Mouse (Mus musculus): ENCODE results near the gene Paqr5.

DNA sequence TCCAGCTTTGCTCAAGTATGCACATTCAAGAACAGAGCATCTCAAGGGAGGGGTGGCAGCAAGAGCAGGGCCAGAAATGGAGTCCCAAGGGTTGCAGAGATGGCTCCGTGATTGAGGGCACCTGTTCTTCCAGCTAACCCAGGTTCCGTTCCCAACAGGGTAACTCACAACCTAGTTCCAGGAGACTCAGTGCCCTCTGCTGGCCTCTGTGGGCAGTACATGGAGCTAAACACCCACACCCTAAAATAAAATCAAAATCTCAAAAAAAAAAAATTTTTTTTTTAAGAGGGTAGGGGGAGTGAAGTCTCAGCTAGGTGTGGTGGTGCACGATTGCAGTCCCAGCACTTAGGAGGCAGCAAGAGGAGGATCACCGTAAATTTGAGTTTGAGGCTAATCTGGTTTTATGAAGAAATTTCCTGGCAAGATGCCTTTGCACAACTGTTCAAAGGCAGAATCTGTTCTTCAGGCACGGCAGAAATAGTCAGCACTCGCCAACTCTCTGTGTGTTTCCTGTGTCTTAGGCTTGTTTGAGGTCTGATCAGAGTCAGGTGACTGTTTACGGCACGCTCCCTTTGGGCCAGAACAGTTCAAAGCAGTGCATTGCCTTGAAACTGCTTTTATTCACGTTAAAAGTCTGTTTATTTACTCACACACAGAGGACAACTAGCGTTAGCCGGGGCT lies 41.3 kb downstream of the Paqr5 start:
- TF ChIP-seq ZNF384 (IDR thresholded peaks at IDR 0.05; ENCODE audit: low read depth, low read length) (no peak), MAFK (IDR thresholded peaks at IDR 0.05; ENCODE audit: insufficient read depth, low read depth, low read length) (no peak), ZC3H11A (IDR thresholded peaks at IDR 0.05; ENCODE audit: borderline replicate concordance, low read depth, low read length) (no peak), CHD2 (IDR thresholded peaks at IDR 0.05; ENCODE audit: low read depth, low read length) (no peak), HCFC1 (IDR thresholded peaks at IDR 0.05; ENCODE audit: borderline replicate concordance, insufficient read depth, low read length) (no peak)
